Comparison of ENCODE assay signal across 8 mouse cellular contexts in the genomic region with DNA sequence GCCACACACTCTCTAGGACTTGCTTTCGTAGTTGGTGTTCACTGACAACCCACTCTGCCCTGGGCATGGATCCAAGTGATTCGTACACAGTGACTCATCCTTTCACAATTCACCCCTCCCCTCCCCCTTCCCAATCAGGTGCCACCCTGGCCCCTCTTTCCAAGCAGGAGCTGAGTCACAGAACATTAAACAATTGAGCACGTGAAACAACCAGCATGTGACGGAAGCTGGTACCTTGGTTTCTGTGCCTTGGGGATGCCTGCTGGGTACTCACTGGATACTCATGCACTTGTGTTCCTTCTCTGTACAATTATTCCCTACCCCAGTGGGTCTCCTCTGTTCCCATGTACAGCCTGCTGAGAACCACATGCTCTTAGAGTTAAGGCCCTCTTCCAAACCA. TPM values are rescaled to one million over a fixed set of nuclear protein-coding genes. Genes with fewer than 3 reads are reported as not detected.
DNase-seq lines count a peak whose midpoint lies in the region; ATAC-seq and TF ChIP-seq lines count a peak whose summit lies in the region.

No protein-coding gene starts in this region.

- no peak overlapping the region for H3K9ac ChIP-seq in kidney, postnatal 0 days (ENCODE audit: low read depth, low read length)

- H3K4me3 ChIP-seq in kidney, adult 2 months (ENCODE audit: insufficient read depth, low read depth, low read length) = no peak overlapping the region
- no peak overlapping the region for H3K4me3 ChIP-seq in kidney, postnatal 0 days (replicated peaks; ENCODE audit: low read depth, low read length)

- intact Hi-C loops in gastrocnemius, postnatal 14 days (cut with DNase I; ENCODE audit: low total_unique reads) = no loop called here

- H3K36me3 ChIP-seq in kidney, adult 2 months (ENCODE audit: control insufficient read depth, insufficient read depth, low read length) = no peaks in the 10 kb centered on the region
- H3K36me3 ChIP-seq in kidney, postnatal 0 days (ENCODE audit: insufficient read depth, low read length) = no peaks in the 10 kb centered on the region

- WGBS in kidney, adult 2 months = 38% methylated on average over 4 of the region's 4 CpGs
- WGBS in kidney, postnatal 0 days = 45% methylated on average over 4 of the region's 4 CpGs

- H3K9me3 ChIP-seq in kidney, postnatal 0 days (replicated peaks; ENCODE audit: low read length) = no peaks in the 10 kb centered on the region

- H3K27me3 ChIP-seq in kidney, adult 2 months (replicated peaks; ENCODE audit: control insufficient read depth, insufficient read depth, low read length) = no peaks in the 10 kb centered on the region
- no peaks in the 10 kb centered on the region for H3K27me3 ChIP-seq in kidney, postnatal 0 days (ENCODE audit: insufficient read depth, low read length)

- peak; percentile 1 for DNase-seq in kidney, adult 2 months
- DNase-seq in kidney, postnatal 36 days = no peak
- peak; percentile 48 for DNase-seq in adrenal gland, postnatal 10 days
- DNase-seq in kidney, postnatal 0 days (ENCODE audit: low spot score) = peak; percentile 11
- DNase-seq in right cerebral cortex, adult 2 months (ENCODE audit: low spot score in 2 of 2) = peak; percentile 74 to 76
- DNase-seq in T-cell, adult 2 months (ENCODE audit: low spot score) = no peak
- no peak for DNase-seq in thymus, postnatal 14 days
- DNase-seq in gastrocnemius, postnatal 14 days = no peak

- TF ChIP-seq POLR2A in kidney, adult 2 months (IDR thresholded peaks at IDR 0.05; ENCODE audit: low read depth, low read length) = no peak

- H3K4me1 ChIP-seq in kidney, adult 2 months (ENCODE audit: control insufficient read depth, insufficient read depth, low read length) = no peaks in the 10 kb centered on the region
- H3K4me1 ChIP-seq in kidney, postnatal 0 days (replicated peaks; ENCODE audit: insufficient read depth, low read length) = no peaks in the 10 kb centered on the region

- H3K4me2 ChIP-seq in kidney, postnatal 0 days (ENCODE audit: low read length) = no peak overlapping the region

- ATAC-seq in kidney, postnatal 0 days (replicated peaks; ENCODE audit: low FRiP score, low read depth) = no peak; the same call in 1 of the 2 replicates

- no peak for TF ChIP-seq CTCF in kidney, adult 2 months (conservative IDR thresholded peaks at IDR 0.05; ENCODE audit: insufficient read depth, insufficient read length, low read depth, low read length)
- no peak for TF ChIP-seq CTCF in kidney, postnatal 0 days (IDR thresholded peaks at IDR 0.05; ENCODE audit: low read depth)

- no peak overlapping the region for H3K27ac ChIP-seq in kidney, adult 2 months (ENCODE audit: insufficient read depth, low read depth, low read length)
- H3K27ac ChIP-seq in kidney, postnatal 0 days = no peak overlapping the region

RNA-seq across cellular contexts. Expression of a gene that starts 53.0 kb away (rescaled TPM):
- 6.3 and 6.9 TPM in 2 replicates for polyA plus RNA-seq in kidney, adult 2 months (2012; rRNA removed)
- total RNA-seq in adrenal gland, postnatal 10 days (2021) = 1 to 10 TPM; 5.7 to 5.8 TPM
- 5.4 and 5.9 TPM in 2 replicates for polyA plus RNA-seq in kidney, postnatal 0 days (2015; fragmentation: Nextera tagmentation; extraction: Ambion mirVana)
- total RNA-seq in gastrocnemius, postnatal 14 days (2021) = 1 to 10 TPM; 1.4 to 2.3 TPM

Comparison
In these comparisons a context has a peak if more than half of its experiments do, and no peak if none do; other contexts are left out.
1. DNase-seq: peak in kidney, adult 2 months (single experiment), adrenal gland, postnatal 10 days (single experiment), kidney, postnatal 0 days (single experiment) and right cerebral cortex, adult 2 months (2 of 2); none in kidney, postnatal 36 days (0 of 2), T-cell, adult 2 months (single experiment), thymus, postnatal 14 days (single experiment) and gastrocnemius, postnatal 14 days (single experiment).